Mouse (Mus musculus) erythroblast, adult 5-6 weeks (primary cell): ENCODE data around the gene Bloc1s1. TPM values are rescaled to one million over a fixed set of nuclear protein-coding genes. Genes with fewer than 3 reads are reported as not detected.
A peak's percentile ranks its signal among the peaks of the same experiment; 100 is the strongest.

Experiments used
- ATAC-seq: replicated peaks from 2 replicates; pipeline ENCODE4 v1.8.0; 2016; ENCODE audit warnings: moderate number of reproducible peaks, mild to moderate bottlenecking, moderate TSS enrichment, inconsistent platforms; ENCODE audit not compliant: poor library complexity, low FRiP score, severe bottlenecking
- total RNA-seq, 2 experiments: library from RNA; stranded (forward) in 1 of 2; stranded (reverse) in 1 of 2; fragments of 150-400 nt in 1 of 2; fragments of 200-764, 138-1000 nt in 1 of 2; gene quantifications; 2 replicates each; pipeline versions ENCODE4 v1.2.3 to v1.2.4; 2015 to 2017; ENCODE audit warnings: low replicate concordance in 2 of 2

Bloc1s1 gene
- 25.4 and 37.0 TPM in 2 replicates for total RNA-seq (2015; ENCODE audit: low replicate concordance)
- 22.7 and 24.7 TPM in 2 replicates for total RNA-seq (2017; ENCODE audit: low replicate concordance)

- peak; percentile 9; the same call in 1 of the 2 replicates for ATAC-seq
Observed at GRCm38 (mm10) chr10:128923935-128924334, at the start of gene Bloc1s1. Gene Bloc1s1 (minus strand): TSS chr10:128924035.

GRCm38 (mm10) chr10:128972841-128973240, 49.0 kb upstream of the Bloc1s1 start:
- ATAC-seq, result no peak

GRCm38 (mm10) chr10:128970740-128971250, 47.0 kb upstream of the Bloc1s1 start:
- no peak for ATAC-seq

GRCm38 (mm10) chr10:128968341-128968749, 44.5 kb upstream of the Bloc1s1 start:
- ATAC-seq, result no peak

GRCm38 (mm10) chr10:128965871-128966270, 42.0 kb upstream of the Bloc1s1 start:
- no peak for ATAC-seq

GRCm38 (mm10) chr10:128964961-128965360, 41.1 kb upstream of the Bloc1s1 start:
- no peak for ATAC-seq

- no peak for ATAC-seq
Observed at GRCm38 (mm10) chr10:128960590-128961584, 37.1 kb upstream of the Bloc1s1 start, which contains the start of gene Mettl7b. Gene Mettl7b (minus strand): TSS chr10:128960988.

GRCm38 (mm10) chr10:128960142-128960541, 36.3 kb upstream of the Bloc1s1 start:
- ATAC-seq, result no peak

GRCm38 (mm10) chr10:128958340-128958739, 34.5 kb upstream of the Bloc1s1 start:
- no peak for ATAC-seq

GRCm38 (mm10) chr10:128950208-128950887, 26.5 kb upstream of the Bloc1s1 start:
- ATAC-seq, result no peak

- no peak for ATAC-seq
Observed at GRCm38 (mm10) chr10:128947496-128947895, 23.7 kb upstream of the Bloc1s1 start.

GRCm38 (mm10) chr10:128945675-128946074, 21.8 kb upstream of the Bloc1s1 start:
- ATAC-seq, result no peak

GRCm38 (mm10) chr10:128940475-128941061, 16.7 kb upstream of the Bloc1s1 start:
- ATAC-seq, result no peak

- ATAC-seq, result no peak
Observed at GRCm38 (mm10) chr10:128938974-128939373, 15.1 kb upstream of the Bloc1s1 start.

GRCm38 (mm10) chr10:128938457-128938856, 14.6 kb upstream of the Bloc1s1 start:
- ATAC-seq, result no peak

GRCm38 (mm10) chr10:128937756-128938390, 14.0 kb upstream of the Bloc1s1 start:
- ATAC-seq, result no peak

GRCm38 (mm10) chr10:128935826-128936440, 12.1 kb upstream of the Bloc1s1 start:
- no peak for ATAC-seq

- ATAC-seq, result no peak
Observed at GRCm38 (mm10) chr10:128934997-128935787, 11.4 kb upstream of the Bloc1s1 start.
